Mouse (Mus musculus) bone marrow, adult 2 months (tissue): ENCODE results near the gene Xirp1. TPM values are rescaled to one million over a fixed set of nuclear protein-coding genes. Genes with fewer than 3 reads are reported as not detected.

Experiments
- H3K27ac ChIP-seq: fragments of 200-500 bp; 2 replicates; pipeline ENCODE4 v1.5.1; 2012; ENCODE audit warnings: low read depth, mild to moderate bottlenecking, control low read depth, inconsistent platforms, low read length; ENCODE audit not compliant: control insufficient read depth, poor library complexity, insufficient read depth
- H3K4me1 ChIP-seq: fragments of 200-500 bp; 2 replicates; pipeline ENCODE4 v1.6.1; 2011; ENCODE audit warnings: low read length; ENCODE audit not compliant: control insufficient read depth, insufficient read depth
- H3K4me3 ChIP-seq: fragments of 200-500 bp; replicated peaks from 2 replicates; pipeline ENCODE3; 2011; ENCODE audit warnings: mild to moderate bottlenecking, low read depth, low read length, control low read depth; ENCODE audit not compliant: control insufficient read depth
- CTCF ChIP-seq: fragments of 200-500 bp; IDR thresholded peaks from 2 replicates; pipeline ENCODE4 v1.5.1; 2011; ENCODE audit warnings: low read length, control low read depth; ENCODE audit not compliant: control insufficient read depth, insufficient read depth
- POLR2A ChIP-seq: fragments of 200-500 bp; IDR thresholded peaks from 2 replicates; pipeline ENCODE4 v1.6.1; 2011; ENCODE audit warnings: low read depth, mild to moderate bottlenecking, control low read depth, low read length, borderline replicate concordance; ENCODE audit not compliant: control insufficient read depth
- WGBS: fragments of 180-500 bp; shearing (Covaris S2); methylation state at CpG from one replicate; pipeline ENCODE4 v1.1.7; 2018; 5-methylcytosine and 5-hydroxymethylcytosine counted together
- polyA plus RNA-seq: library from polyadenylated mRNA; stranded (reverse); fragments of >200 nt; gene quantifications from 2 replicates; pipeline ENCODE4 v1.2.4, GENCODE M21; 2011; ENCODE audit warnings: low replicate concordance; ENCODE audit not compliant: missing spikeins, insufficient read depth, insufficient read length

Xirp1 gene
- polyA plus RNA-seq, 1 experiment = not detected

DNA sequence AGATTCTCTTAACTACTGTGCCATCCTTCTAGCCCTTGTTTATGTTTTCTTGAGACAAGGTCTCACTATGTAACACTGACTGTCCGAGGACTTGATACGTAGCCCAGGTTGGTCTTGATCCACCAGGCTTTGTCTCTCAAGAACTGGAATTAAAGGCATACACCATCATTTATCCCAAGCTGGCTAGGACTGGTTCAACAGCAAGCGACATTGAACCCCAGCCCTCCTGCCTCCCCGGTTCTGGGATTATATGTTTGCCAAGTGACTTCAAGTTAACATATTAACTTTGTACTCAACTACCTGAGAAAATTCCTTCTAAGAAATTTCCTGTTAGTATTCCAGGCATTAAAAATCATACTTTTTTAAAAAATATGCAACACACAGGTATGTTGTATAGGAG, 48.1 kb downstream of the Xirp1 start:
- Histone ChIP-seq H3K4me3 (no peak overlapping the region), H3K27ac (no peak overlapping the region), H3K4me1 (peaks cover 11% of the 10 kb centered on the region)
- 91% methylated on average over 4 of the region's 4 CpGs for WGBS
- TF ChIP-seq POLR2A (no peak), CTCF (no peak)

DNA sequence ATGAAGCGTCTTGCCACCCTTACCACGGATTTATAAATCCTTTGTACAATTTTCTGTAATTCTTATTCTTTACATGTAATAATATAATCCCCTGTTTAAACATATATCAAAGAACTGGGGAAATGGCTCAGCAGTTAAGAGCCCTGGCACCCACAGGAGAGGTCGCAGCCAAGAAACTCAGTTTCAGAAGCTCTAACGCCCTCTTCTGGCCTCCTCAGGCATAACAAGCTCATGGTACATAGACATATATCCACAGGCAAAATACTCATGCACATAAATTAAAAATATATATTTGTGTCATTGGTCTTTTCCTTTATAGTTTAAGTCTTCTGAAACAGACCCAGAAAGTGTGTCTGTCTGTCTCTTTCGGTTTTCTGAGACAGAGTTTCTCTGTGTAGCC, 48.8 kb downstream of the Xirp1 start:
- Histone ChIP-seq H3K27ac (no peak overlapping the region), H3K4me3 (no peak overlapping the region), H3K4me1 (peaks cover 8% of the 10 kb centered on the region; the same call in 1 of the 2 replicates)
- WGBS = 80% methylated on average over 5 of the region's 5 CpGs
- TF ChIP-seq POLR2A = no peak
- 0 out of 2 replicates have a peak, but pooled peaks have one; percentile 2 for TF ChIP-seq CTCF

DNA sequence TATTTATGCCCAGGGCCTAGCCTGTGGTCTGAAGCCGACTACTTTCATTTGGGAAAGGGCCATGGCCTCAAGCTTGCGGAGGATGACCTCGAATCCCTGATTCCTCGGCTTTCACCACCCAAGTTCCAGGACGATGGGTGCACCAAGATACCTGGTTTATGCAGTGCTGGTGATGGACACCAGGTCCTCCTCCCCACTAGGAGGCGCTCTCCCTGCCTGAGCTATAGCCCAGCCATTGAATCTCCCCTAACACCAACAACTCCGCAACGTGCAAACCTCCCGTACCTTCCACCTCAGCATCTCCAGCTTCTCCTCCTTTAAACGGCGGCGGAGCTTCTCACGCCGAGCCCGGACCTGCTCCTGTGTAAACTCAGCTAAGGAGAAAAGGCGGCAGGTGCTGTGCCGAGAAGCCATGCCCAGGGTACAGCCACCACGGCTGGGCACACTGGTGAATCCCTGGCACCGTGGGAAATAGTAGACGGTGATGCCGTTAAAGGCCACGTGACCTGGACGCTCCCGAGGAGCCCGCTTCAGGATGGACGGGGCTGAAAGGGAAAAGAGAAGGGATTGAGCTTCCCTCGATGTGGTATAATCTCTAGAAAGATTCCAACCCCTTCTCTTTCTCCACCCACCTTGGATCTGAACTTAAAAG, 49.4 kb downstream of the Xirp1 start:
- peaks cover 7% of the 10 kb centered on the region; the same call in 1 of the 2 replicates for H3K4me1 ChIP-seq
- TF ChIP-seq POLR2A (no peak), CTCF (peak; percentile 79)
- no peak overlapping the region for H3K4me3 ChIP-seq
- WGBS = 90% methylated on average over 27 of the region's 27 CpGs
- H3K27ac ChIP-seq = no peak overlapping the region

DNA sequence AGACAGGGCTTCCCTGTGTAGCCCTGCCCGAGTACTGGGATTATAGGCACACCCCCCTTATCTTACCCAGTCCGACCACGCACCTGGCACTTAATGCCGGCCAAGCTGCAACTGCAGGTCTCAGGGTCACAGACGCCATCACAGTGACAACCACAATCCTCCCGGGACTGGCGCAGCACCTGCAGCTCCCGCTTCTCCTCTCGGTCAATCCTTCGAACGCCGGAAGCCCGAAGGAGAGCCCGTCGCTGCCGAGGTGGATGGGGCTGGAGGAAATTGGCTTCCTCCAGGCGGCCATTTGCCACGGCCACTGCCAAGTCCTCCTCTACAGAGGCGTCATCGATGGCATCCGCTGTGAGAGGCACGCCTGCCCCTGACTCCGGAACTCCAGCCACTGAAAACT, 50.1 kb downstream of the Xirp1 start:
- WGBS = 86% methylated on average over 23 of the region's 23 CpGs
- no peak for TF ChIP-seq CTCF
- TF ChIP-seq POLR2A = no peak

DNA sequence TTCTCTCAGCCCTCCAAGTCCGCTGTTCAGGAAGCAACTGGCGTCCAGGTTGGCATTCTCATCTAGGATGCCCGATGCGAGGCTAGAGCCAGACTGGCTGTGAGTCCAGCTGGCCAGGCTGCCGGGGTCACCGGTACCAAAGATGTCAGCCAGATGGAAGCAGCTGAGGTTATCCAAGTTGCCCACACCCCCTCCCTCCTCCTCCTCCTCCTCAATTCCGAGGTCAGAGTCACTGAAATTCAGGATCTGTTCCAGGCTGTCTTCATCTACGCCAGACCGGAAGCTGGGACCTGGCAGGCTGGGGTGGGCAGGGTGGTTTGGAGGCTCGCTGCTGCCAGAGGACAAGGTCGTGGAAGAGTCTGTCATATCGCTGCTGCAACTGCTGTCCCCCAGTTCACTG, 50.8 kb downstream of the Xirp1 start:
- 86% methylated on average over 12 of the region's 12 CpGs for WGBS
- TF ChIP-seq POLR2A (no peak), CTCF (no peak)
- Histone ChIP-seq H3K27ac (no peak overlapping the region), H3K4me1 (peaks cover 3% of the 10 kb centered on the region; the same call in 1 of the 2 replicates), H3K4me3 (no peak overlapping the region)

More for the DNA sequence above, 50.1 kb downstream of the Xirp1 start:
- Histone ChIP-seq H3K4me3 (no peak overlapping the region), H3K4me1 (peaks cover 3% of the 10 kb centered on the region; the same call in 1 of the 2 replicates), H3K27ac (no peak overlapping the region)

DNA sequence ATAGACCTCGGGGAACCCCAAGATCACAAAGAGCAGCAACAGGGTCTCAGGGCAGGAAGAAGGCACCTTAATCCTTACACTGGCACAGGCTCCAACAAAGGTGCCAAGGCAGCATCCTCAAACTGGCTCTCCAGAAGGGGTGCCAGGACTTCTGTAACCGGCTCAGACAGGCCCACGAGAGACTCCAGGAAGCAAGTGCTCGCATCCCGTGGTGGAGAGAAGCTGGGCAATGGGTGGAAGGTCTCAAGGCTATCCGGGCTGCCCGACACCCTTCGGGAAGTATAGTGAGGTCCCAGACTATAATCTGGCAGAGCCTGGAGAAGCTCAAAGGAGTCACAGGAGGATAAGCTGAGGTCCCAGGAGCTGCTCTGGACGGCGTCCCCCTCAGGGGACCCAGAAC, 51.2 kb downstream of the Xirp1 start:
- H3K4me1 ChIP-seq = peaks cover 2% of the 10 kb centered on the region; the same call in 1 of the 2 replicates
- H3K27ac ChIP-seq = no peak overlapping the region
- no peak overlapping the region for H3K4me3 ChIP-seq
- WGBS = 84% methylated on average over 10 of the region's 10 CpGs
- no peak for TF ChIP-seq POLR2A
- no peak for TF ChIP-seq CTCF

DNA sequence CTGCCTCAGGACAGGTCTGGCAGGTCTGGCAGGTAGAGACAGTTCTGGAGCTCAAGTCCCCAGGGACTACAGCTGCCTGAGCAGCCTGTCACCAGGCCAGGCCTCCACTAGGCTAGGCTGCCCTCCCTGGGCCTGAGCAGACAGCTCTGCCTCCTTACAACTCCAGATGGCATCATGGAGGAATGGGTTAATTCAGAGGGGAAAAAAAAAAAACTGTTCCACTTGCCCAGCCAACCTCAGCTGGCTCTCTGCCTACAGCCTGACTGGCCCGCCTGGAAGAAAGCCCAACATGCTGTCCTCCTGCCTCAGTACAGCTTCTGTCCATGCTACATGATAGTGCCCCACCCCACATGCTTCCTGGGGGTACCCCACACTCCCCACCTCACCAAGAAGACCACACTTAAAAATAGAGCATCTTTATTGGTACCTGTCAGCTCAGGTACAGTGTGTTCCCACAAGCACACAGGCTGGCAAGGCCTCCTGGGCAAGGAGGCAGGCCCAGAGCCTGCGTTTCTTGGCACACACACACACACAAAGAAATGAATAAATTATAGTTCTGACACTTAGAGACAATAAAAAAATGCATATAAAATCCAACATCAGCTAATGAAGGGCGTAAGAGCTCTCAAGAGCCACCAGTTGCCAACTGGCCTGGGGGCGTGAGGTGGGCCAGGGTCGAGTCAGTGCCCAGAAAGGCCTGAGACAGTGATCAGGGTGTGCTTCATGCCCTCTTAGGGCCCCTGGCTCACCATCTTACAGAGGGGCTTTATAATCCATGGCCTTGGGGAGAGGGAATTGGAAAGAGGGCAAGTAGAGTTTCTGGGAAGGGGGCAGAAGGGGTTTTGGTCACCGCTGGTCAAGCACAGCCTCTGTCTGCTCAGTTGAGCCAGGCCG, 52.4 kb downstream of the Xirp1 start:
- Histone ChIP-seq H3K4me1 (no peaks in the 10 kb centered on the region), H3K27ac (no peak overlapping the region; the same call in 1 of the 2 replicates), H3K4me3 (no peak overlapping the region)
- no peak for TF ChIP-seq POLR2A
- TF ChIP-seq CTCF = no peak
- WGBS = 69% methylated on average over 7 of the region's 7 CpGs

DNA sequence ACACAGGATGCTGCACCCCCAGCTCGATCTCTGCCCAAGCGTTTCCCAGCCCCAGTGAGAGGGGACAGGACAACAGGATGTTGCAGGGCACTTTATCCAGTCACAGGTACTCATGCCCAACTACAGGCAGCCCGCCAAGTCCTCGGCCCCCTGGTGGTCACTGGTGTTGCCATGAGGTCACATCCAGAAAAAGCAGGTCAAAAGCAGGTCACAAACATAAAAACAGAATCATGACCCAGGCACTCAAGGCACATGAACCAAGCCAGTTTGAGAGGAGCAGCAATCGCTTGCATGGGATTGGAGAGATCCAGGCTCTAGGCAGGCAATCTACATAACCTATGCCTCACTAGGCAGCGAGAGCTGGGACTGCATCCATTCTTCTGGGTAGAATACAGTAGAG, 53.2 kb downstream of the Xirp1 start:
- Histone ChIP-seq H3K27ac (no peak overlapping the region), H3K4me1 (no peaks in the 10 kb centered on the region), H3K4me3 (no peak overlapping the region)
- 51% methylated on average over 6 of the region's 6 CpGs for WGBS
- TF ChIP-seq CTCF (peak; percentile 55; the same call in 1 of the 2 replicates), POLR2A (no peak)
